Mouse (Mus musculus) cerebellum, adult 11 months (tissue): Measurements from ENCODE around the gene Frmd4a.

ENCODE experiments used
- DNase-seq: peaks from one replicate; pipeline ENCODE4 v3.0.0; 2022

Gene Frmd4a

DNA sequence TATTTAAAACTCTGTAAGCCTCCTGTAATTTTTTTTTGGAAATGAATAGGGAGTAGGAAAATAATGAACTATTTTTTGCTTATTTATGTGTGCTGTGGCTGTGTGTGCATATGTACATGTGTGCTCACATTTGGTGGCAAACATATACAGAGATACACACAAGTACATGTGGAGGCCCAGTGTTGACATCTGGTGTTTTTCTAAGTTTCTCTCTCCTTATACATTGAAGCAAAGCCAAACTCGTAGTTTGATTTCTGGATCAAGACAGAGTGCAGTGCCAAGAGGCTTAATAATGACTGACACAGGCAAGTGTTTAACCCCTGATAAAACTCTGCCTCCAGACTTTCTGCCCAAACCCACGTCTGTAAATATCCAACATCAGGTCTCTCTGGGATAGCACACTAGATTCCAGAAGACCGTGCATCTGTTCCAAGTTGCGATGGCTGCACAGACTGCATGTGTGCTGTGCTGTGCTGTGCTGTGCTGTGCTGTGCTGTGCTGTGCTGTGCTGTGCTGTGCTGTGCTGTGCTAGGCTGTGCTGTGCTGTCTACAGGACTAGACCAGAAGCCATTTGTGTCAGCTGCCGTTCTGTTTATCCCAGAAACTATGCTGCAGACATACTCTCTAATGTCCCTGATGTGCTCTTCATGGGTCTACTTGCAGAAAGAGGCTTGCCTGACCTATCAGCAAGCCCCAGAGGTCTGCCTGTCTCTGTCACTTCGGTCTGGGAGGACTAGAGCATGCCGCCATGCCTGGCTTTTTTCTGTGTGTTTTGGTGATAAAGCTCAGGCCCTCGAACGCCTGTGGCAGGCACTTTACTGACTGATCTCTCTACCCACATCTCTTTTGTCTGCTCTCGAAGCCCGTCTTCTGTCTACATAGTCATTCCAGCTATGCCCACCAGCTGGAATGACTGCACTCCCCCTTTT, 437.8 kb downstream of the Frmd4a start:
- DNase-seq, result no peak

DNA sequence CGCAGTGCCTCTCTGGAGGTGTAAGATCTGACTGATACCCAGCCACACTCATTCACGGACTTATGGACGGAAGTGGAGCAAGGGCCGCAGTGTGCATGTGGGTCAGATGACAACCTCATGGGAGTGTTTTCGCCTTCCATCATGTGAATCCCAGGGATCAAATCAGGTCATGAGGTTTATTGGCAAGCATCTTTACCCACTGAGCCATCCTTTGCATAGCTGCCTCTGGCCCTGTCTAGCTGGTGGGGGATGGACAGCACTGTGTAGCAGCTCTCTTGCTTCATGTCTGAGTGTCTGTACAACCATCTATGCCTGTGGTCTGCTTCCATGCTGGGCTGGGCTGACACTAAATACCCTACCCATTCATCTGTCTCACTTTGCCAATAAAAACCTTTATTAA, 443.4 kb downstream of the Frmd4a start:
- DNase-seq, result no peak

GRCm38 (mm10) chr2:4461514-4461913, 444.0 kb downstream of the Frmd4a start:
- DNase-seq, result no peak

DNA sequence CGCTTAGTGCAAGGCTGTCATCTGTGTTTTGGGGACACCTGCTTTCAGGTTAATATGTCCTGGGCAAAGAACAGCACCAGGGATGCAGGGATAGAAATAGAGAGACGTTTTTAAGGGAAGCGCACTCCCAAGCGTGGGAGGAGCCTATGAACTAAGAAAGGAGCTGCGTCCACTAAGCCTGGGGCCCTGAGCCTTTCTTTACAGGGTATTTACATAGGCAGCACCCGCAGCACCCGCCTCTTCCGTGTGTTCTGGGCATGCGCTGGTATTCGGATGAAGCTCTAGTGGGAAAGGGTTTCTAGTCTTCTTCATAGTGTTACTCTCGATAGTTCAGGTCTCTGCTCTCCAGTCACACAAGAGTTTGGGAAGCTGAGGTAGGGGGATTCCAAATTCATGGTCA, 445.0 kb downstream of the Frmd4a start:
- no peak for DNase-seq

DNA sequence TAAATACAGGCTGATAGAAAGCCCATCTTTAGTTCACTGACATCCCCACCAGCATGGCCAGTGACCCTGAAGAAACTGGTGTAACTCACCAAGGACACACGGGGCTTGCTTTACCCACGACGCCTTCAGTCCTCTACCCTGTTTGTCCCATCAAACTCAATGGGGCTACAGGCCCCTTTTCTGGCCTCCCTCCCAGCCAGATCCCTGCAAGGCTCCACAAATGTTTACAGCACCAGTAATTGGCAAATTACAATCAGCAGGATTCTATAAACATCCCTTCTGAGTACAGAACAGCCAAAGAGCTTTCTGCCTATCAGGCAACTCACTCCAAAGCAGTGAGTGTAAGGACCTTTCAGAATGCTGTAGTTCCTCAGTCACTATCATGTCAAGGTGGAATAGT, 448.6 kb downstream of the Frmd4a start:
- DNase-seq, result no peak

DNA sequence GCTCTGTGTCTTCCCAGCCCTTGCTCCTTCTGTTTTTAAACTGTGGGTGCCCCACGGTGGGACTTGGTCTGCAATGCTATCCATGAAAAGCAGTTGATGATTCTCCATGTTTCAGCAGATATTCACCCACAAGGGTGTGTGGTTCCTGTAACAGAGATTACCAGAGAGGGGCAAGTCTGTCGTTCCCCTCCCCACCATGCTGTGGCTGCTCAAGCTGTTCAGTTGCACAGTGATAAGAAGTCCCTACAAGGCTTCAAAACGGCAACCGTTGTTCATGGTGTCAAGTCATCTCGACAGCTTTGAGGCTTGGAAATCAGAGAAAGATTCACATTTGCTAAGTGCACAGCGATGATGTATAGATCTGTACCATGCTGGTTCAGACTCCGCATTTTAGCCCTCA, 449.8 kb downstream of the Frmd4a start:
- DNase-seq, result no peak

GRCm38 (mm10) chr2:4472760-4473480, 455.4 kb downstream of the Frmd4a start:
- DNase-seq, result no peak

DNA sequence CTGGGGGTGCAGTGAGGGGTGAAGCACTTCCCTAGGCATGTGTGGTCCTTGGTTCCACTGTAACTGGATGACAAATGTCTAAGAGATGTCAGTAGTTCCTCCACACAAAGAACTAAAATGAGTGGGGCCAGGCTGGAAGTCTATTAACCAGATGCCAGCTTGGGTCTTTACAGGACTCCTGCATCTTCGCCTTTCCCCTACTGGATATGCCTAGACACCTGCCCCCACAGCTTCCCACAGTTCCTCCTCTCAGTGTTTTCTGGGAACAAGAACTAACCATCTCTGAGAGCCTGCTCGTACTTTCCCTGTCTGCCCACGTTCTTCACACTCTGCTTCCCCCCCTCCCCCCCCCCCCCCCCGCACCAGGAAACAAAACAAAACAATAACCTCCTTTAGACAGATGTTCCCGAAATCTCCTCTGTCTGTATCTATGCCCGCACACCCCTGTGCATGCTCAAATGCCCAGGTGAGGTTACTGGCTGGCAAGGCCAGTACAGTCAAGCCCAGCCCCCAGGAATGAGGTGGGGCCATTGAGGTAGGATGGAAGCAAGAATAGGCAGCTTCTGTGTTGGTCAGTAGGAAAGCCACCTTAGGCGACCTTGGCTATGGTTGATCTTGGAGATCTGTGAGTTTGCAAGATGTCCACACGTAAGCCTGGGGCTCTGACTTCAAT, 456.5 kb downstream of the Frmd4a start:
- no peak for DNase-seq

GRCm38 (mm10) chr2:4474539-4474937, 457.0 kb downstream of the Frmd4a start:
- DNase-seq, result no peak

DNA sequence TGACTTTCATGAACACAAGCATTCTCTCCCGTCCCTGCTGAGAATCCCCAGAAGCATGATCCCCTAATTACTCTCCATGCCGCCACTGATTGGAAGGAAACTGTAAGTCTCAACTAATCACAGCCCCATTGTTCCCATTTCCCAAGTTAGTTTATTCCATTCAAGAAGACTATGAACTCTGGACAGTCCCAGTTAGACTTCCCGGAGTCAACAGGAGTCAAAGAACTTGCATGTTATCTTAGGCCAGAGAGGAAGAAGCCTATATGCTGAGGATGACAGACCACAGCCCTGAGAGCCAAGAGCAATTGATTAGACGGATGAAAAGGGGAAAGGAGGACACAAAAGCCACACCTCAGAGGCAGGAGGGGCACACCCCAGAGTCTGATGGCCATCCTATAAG, 458.5 kb downstream of the Frmd4a start:
- DNase-seq, result no peak

DNA sequence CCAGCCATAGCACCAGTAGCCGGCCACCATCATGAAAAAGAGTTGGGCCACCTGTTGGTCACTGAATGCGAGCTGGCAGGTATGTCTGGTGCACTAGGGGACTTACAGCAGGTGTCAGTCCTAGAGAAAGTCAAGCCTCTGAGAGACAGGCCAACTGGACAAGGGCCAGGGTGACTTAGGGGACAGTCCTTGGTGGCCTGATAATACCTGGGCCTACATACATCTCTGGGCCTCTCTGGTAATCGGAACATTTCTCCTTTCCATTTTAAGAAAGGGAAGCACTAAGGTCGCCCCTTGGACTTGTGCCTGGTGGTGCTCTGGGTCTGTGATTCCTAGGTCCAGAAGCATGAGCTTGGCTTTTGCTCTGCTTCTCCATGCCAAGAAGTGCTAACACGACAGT, 459.1 kb downstream of the Frmd4a start:
- no peak for DNase-seq

GRCm38 (mm10) chr2:4477311-4477710, 459.8 kb downstream of the Frmd4a start:
- no peak for DNase-seq

DNA sequence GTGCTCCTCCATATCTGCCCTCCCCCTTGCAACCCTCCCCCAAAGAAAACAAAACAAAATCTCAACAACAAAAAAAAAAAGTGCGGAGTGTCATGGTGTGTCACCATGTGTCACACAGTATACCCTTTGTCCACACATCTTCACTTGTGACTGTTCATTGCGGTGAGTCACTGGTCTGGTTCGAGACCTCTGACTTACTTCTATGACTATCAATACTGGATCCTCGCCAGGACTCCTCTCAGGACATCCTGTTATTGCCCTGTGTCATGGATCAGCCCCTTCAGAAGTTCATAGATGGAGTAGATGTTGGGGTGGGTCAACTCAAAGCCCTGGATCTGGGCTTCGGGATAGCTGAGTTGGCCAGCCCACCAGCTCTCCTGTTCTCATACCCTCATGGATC, 462.7 kb downstream of the Frmd4a start:
- no peak for DNase-seq

- DNase-seq, result no peak
These were observed 463.6 kb downstream of the Frmd4a start for GRCm38 (mm10) chr2:4481154-4481553.

DNA sequence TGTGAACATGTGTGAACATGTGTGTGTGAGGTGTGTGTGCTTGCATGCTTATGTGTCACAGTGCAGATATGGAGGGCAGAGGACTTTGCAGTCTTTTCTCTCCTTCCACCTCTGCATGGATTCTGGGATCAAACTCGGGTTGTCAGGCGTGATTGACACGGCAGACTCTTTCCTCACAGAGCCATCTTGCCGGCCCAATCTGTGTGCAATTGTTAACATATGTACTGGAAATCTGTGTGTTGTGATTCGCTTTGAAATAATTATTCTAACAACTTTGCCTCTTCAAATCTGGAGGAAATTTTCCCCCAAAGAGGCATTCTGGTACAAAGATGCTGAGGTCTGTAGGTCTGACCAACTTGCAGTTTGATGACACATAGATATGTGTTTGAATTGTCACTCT, 468.7 kb downstream of the Frmd4a start:
- DNase-seq, result no peak

- no peak for DNase-seq
These were observed 469.8 kb downstream of the Frmd4a start for GRCm38 (mm10) chr2:4487280-4487679.

GRCm38 (mm10) chr2:4490845-4491244, 473.3 kb downstream of the Frmd4a start:
- DNase-seq, result no peak

- peak; percentile 29 for DNase-seq
These were observed 475.3 kb downstream of the Frmd4a start for GRCm38 (mm10) chr2:4492485-4493481.

DNA sequence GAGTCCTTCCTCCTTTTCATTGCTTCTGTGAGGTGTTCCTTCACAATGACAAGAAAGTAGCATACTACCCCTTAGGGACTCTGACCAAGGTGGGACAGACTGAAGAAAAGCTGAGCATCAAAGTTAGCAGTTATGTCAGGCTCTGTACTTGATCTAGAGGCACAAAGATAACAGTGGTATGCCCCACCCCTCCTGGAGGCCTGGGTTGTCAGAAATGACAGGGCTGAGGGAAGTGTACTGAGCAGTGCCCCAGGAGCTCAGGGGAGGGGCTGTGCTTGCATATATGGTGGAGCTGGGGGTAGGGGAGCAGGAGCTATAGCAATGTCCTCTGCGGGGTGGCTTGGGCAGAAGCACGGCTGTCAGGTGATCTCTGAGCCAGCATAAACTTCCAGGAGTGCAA, 477.0 kb downstream of the Frmd4a start:
- no peak for DNase-seq

- DNase-seq, result peak; percentile 42
These were observed 481.7 kb downstream of the Frmd4a start for GRCm38 (mm10) chr2:4499257-4499656.

GRCm38 (mm10) chr2:4499916-4500315, 482.4 kb downstream of the Frmd4a start:
- DNase-seq, result no peak
